Mouse (Mus musculus): ENCODE data around the gene Pxdn.

Gene Pxdn

GRCm38 (mm10) chr12:29937308-29937707, at the start of gene Pxdn:
Gene Pxdn, plus strand, starts transcription at chr12:29937608.
- no peak for DNase-seq (ENCODE audit: low spot score)

GRCm38 (mm10) chr12:29894669-29895068, 42.7 kb upstream of the Pxdn start:
- peak; percentile 59 for DNase-seq (ENCODE audit: low spot score)

GRCm38 (mm10) chr12:29897533-29898085, 39.8 kb upstream of the Pxdn start:
- DNase-seq (ENCODE audit: low spot score) = no peak

DNA sequence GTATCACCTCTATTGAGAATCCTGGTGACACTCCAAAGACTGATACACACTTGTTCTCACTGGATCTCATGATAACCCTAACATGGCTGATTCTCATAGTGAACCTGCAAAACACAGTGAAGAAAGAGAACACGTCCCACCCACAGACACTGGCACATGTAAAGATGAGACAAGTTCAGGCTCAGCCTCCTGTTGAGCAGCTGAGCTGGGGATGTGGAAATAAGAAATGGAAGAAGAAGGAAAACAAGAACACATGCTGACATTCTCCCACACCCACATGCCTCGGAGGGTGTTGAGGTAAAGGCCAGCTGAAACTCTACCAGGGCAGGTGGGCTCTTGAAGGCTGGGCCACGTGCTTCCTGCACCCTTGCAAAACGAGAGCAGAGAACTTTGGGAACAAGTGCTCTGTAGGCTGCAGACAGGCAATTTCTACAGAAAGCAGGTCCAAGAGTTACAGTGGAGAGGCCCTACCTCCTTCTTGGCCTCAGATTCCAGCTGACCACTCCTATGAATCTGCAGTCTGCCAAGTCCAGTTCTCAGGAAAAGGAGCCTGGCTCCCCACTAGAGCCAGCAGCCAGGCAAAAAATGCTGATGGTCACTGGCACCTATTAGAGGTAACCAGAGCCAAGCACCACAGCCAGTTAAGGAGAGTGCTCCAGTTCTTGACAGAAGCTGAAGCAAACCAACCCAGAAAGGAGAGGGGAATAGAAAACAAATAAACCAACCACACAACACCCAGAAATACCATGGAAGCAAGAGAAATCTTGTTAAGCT, 33.1 kb upstream of the Pxdn start:
- DNase-seq (ENCODE audit: low spot score) = peak; percentile 10

DNA sequence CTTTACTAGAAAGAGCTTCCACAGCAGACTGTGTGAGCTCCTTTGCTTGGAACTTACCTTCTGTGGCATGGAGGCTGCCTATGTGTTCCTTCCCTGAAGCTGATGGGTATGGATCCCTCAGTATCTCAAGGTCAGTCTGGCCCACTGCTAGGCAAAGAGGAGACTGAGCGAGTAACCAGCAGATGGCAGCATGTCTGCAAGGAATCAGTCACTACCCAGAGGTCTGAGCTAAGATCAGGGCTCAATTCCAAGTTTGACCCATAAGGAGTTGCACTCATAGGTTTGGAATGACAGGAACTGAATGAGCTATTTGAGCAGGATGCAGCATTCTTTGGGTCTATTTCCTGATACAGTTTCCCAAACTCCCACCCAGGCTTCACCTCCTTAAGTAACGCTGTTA, 30.4 kb upstream of the Pxdn start:
- peak; percentile 82 for DNase-seq (ENCODE audit: low spot score)

DNA sequence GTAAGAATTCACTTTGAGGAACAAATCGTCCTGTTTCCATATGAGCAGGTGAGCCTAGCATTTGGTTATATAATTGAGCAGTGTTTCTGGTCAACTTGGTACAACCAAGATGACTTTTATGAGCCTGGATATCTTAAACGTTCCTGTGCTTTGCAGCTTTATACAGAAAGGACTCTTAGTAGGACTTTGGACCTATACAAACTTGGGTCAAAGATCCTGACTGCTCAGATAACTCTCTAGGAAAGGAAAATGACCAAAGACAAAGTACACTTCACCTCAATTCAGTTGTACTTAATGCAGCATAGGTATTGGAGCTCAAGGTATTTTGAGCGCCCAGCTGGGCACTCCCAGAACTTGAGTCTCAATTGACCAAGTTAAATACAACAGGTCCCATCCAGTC, 21.3 kb upstream of the Pxdn start:
- no peak for DNase-seq (ENCODE audit: low spot score)

DNA sequence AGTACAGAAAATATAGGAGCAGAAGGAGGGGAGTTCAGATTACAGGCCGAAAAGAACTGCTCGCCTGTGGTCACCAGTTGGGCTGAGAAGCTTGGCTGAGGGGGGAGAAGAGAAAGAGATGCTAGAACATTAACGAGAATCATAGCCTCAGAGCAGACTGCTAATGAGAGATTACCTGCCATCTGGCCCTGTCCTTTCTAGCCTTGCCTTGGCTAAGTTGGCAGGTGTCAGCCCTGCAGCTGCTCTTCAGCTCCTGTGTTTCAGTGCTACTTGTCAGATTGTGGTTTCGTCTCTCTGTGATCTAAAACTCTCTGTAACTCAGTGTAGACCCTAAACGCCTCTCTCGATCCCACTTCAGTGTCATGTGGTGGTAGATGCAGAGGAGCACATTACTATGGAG, 20.6 kb upstream of the Pxdn start:
- DNase-seq (ENCODE audit: low spot score) = no peak

DNA sequence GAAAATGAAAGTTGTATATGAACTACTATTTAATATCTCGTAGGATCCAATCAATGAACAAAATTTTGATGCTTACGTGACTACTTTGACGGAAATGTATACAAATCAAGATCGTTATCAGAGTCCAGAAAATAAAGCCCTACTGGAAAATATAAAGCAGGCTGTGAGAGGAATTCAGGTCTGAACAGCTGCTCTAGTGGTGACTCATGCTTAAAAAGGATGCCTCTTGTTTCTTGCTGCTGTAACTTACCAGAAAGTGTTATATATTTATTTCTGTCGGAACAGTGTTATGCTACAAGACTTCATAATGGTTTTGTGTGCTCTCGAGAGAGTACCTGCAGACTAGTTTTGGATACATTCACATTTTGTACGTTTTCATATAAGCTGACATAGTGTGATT, 17.1 kb upstream of the Pxdn start:
- no peak for DNase-seq (ENCODE audit: low spot score)

GRCm38 (mm10) chr12:29921481-29921880, 15.9 kb upstream of the Pxdn start:
- no peak for DNase-seq (ENCODE audit: low spot score)

- peak; percentile 83 for DNase-seq (ENCODE audit: low spot score)
Measured at GRCm38 (mm10) chr12:29926896-29927295, 10.5 kb upstream of the Pxdn start.

GRCm38 (mm10) chr12:29930591-29930990, 6.8 kb upstream of the Pxdn start:
- no peak for DNase-seq (ENCODE audit: low spot score)

- DNase-seq (ENCODE audit: low spot score) = no peak
Measured at GRCm38 (mm10) chr12:29932951-29933350, 4.5 kb upstream of the Pxdn start.

- DNase-seq (ENCODE audit: low spot score) = no peak
Measured at GRCm38 (mm10) chr12:29933501-29933900, 3.9 kb upstream of the Pxdn start.

DNA sequence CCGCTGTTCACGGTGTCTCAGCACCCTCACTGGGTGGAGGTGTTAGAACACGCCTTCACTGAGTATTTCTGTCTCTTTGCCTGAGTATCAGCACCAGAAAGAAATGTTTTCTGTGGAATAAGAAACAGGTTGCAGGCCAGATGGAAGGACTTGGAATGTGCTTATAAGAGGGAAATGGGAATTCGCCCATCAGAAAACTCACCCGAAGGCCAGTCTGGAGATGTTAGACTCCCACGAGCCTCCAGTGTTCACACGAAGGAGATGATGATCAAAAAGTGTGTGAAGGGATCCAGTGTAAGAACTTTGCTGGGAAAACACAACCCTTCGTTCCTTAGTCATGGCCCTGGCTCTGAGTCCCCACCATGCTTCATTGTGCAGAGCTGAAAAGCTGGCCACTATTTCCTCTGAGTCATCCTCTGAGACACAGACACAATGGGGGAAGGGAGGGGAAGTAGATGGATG, 3.3 kb upstream of the Pxdn start:
- DNase-seq (ENCODE audit: low spot score) = no peak

GRCm38 (mm10) chr12:29937851-29938375, 505 bp downstream of the Pxdn start:
- DNase-seq (ENCODE audit: low spot score) = peak; percentile 62

DNA sequence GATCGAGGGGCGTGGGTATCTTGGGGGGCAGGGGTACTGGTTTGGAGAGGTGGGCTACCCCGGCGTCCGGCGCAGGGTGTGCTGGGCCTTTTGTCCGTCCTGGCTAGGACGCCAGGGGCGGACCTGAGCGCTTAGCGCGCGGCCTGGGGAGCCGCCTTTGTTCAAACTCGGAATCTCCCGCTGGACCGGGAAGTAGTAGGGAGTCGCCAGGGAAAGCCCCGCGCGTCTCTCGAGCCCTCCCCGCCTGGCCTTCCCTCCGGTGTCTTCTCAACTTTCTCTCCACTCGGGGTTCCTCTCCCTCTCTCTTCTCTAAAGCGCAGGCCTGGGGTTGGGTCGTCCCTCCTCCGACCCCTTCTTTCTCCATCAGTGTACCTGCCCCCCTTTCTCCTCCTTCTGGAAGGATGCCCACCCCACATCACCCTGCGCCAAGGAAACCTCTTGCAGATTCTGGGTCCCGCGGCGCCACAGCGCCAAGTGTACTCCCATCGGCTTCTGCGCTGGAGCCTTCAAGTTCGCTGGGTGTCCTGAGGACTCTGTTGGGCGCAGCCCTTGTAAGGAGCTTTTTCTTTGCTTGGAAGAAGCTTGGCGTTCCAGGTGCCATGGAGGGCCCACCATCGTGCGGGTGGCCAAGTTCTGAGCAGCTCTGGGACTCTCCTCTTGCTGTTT, 1.1 kb downstream of the Pxdn start:
- DNase-seq (ENCODE audit: low spot score) = peak; percentile 73

DNA sequence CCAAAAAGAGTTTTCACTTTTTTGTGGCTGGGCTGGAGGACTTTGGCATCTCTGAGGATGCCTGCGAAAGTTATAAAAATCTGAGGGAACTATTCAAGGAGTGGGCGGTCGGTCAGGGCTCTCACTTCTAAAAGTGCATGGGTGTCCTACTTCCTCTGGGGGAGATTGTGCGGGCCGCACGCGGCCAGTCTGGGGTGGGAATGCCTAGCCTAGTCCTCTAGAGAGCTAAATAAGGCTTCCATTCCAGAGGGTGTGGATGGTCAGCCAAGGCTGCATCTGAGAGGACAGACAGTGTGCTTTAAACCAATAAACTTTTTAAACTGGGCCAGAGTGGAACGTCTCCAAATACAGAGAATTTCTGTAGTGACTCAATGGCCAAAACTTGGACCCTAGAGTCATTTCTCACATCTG, 1.9 kb downstream of the Pxdn start:
- DNase-seq (ENCODE audit: low spot score) = peak; percentile 70

DNA sequence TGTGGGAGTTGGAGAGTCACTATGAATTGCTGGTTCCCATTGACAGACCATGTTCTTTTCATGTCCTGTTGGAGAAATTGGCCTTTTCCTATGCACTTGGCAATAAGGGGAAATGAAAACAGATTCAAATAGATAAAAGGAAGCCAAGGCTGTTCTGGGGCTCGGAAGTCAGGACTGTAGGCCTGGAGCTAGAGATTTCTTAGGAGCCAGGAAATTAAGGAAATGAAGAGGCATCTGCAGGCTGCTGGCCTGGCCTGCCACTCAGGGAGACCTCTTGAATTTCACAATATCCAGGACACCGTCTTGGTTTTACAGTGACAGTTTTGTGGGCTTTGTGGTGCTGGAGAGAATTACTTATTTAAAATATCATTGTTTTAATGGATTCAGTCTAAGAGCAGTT, 5.0 kb downstream of the Pxdn start:
- DNase-seq (ENCODE audit: low spot score) = no peak

GRCm38 (mm10) chr12:29944650-29945049, 7.2 kb downstream of the Pxdn start:
- DNase-seq (ENCODE audit: low spot score) = no peak

GRCm38 (mm10) chr12:29945182-29945743, 7.9 kb downstream of the Pxdn start:
- DNase-seq (ENCODE audit: low spot score) = no peak

DNA sequence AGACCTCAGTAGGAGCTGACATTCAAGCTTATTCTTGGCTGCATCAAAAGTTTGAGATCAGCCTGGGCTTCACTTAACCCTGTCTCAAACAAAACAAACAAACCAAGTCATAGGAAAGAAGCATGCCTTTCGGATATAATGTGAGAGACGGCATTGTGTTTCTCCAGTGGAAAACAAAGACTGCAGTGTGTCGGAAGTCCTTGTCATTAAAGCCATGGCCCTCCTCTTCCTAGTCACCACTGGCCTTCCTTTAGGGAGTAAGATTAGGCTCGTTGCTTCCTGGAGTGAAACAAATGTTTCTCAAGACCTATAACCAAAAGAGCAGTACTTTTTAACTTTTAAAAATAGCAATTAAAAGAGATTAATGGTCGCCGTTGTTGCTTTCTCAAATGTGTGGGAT, 13.6 kb downstream of the Pxdn start:
- peak; percentile 34 for DNase-seq (ENCODE audit: low spot score)

DNA sequence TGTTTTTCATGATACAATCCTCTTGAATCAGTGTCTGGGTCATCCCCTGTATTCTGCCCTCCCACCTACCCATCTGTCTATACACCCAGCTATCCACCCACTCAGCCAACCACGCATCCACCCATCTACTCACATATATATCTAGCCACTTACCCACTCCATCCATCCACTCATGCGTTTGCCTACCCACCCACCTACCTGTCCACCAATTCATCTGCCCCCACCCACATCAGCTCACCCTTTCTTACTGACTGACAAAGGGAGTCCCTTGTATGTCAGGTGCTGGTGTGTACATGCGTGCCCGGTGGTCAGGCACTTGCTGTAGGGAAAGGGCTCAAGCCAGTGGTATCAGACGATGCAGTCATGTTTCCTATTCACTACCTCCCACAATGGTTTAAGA, 14.1 kb downstream of the Pxdn start:
- no peak for DNase-seq (ENCODE audit: low spot score)

- DNase-seq (ENCODE audit: low spot score) = peak; percentile 93
Measured at GRCm38 (mm10) chr12:29952102-29952501, 14.7 kb downstream of the Pxdn start.
